Mouse (Mus musculus) lung, adult 2 months (tissue): ENCODE results near the gene Ociad2. TPM values are rescaled to one million over a fixed set of nuclear protein-coding genes. Genes with fewer than 3 reads are reported as not detected.
A peak's percentile ranks its signal among the peaks of the same experiment; 100 is the strongest.

Experiments used
- DNase-seq: peaks from one replicate; pipeline ENCODE4 v3.0.0; 2022
- H3K4me1 ChIP-seq: fragments of 200-500 bp; 2 replicates; pipeline ENCODE4 v1.6.1; 2011; ENCODE audit warnings: low read length; ENCODE audit not compliant: control insufficient read depth, insufficient read depth
- H3K4me3 ChIP-seq: fragments of 200-500 bp; replicated peaks from 2 replicates; pipeline ENCODE3; 2011; ENCODE audit warnings: low read depth, mild to moderate bottlenecking, control low read depth, low read length; ENCODE audit errors: extremely low read depth
- CTCF ChIP-seq: fragments of 200-500 bp; IDR thresholded peaks from 2 replicates; pipeline ENCODE4 v1.5.1; 2011; ENCODE audit warnings: mild to moderate bottlenecking, low read length, control low read depth; ENCODE audit not compliant: insufficient read depth
- POLR2A ChIP-seq: fragments of 200-500 bp; IDR thresholded peaks from 2 replicates; pipeline ENCODE4 v1.6.1; 2011; ENCODE audit warnings: low read depth, mild to moderate bottlenecking, control low read depth, low read length, borderline replicate concordance; ENCODE audit errors: extremely low read depth
- WGBS: fragments of 180-500 bp; shearing (Covaris S2); methylation state at CpG from one replicate; pipeline ENCODE4 v1.1.7; 2018; 5-methylcytosine and 5-hydroxymethylcytosine counted together
- polyA plus RNA-seq: library from polyadenylated mRNA; depleted of rRNA; stranded (reverse); fragments of >200 nt; gene quantifications from 2 replicates; pipeline ENCODE4 v1.2.3, GENCODE M21; 2012

Gene Ociad2
- polyA plus RNA-seq, 1 experiment: 4.3 TPM

GRCm38 (mm10) chr5:73355393-73355792, 14.6 kb upstream of the Ociad2 start:
- Histone ChIP-seq H3K4me1 (no peaks in the 10 kb centered on the region), H3K4me3 (no peak overlapping the region)
- 68% methylated on average over 5 of the region's 5 CpGs for WGBS
- no peak for DNase-seq
- TF ChIP-seq POLR2A (no peak), CTCF (no peak)

DNA sequence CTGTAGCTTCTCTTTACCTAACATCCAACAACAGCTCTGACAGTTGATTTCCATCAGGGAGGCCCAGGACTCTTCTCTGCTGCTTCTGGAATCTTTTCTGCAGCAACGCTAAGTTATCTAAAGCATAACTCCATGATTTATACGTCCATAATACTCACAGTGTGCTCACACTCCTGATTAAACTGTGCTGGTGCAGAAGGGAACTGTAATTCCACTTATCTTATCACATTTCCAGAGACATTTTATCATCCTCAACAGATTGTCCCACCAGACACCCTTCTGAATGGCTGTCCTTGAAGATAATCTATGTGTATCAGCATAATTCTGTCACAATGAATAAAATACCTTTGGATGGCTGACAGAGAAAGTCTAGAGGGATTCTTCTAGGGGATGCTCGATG, 13.2 kb upstream of the Ociad2 start:
- no peak for DNase-seq
- H3K4me3 ChIP-seq: no peak overlapping the region
- 60% methylated on average over 3 of the region's 3 CpGs for WGBS

GRCm38 (mm10) chr5:73353519-73353918, 12.7 kb upstream of the Ociad2 start:
- H3K4me1 ChIP-seq: no peaks in the 10 kb centered on the region
- H3K4me3 ChIP-seq: no peak overlapping the region
- 60% methylated on average over 7 of the region's 7 CpGs for WGBS
- no peak for DNase-seq
- TF ChIP-seq CTCF (no peak), POLR2A (no peak)

More for the DNA sequence above, 13.2 kb upstream of the Ociad2 start:
- TF ChIP-seq POLR2A: no peak
- TF ChIP-seq CTCF: no peak
- no peaks in the 10 kb centered on the region for H3K4me1 ChIP-seq

DNA sequence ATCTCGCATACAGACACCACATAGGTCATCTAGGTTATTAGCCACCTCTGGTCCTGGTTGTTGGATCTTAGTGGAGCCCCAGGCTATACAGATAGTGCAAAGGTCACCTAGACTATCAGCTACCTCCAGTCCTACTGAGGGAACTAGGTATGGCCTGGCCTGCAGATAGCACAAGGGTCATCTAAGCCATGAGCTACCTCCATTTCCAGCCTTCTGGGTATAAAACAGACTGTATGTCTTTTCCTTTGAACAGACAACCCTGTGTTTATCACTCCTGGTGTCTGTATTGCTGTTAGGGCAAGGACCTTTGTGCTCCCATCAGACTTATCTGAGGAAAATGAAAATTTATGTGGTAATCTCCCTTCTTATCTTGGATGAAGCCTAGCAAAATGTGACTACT, 11.0 kb upstream of the Ociad2 start:
- WGBS: 98% methylated on average over 1 of the region's 1 CpGs
- Histone ChIP-seq H3K4me1 (no peaks in the 10 kb centered on the region), H3K4me3 (no peak overlapping the region)
- TF ChIP-seq CTCF: no peak
- no peak for TF ChIP-seq POLR2A
- no peak for DNase-seq

DNA sequence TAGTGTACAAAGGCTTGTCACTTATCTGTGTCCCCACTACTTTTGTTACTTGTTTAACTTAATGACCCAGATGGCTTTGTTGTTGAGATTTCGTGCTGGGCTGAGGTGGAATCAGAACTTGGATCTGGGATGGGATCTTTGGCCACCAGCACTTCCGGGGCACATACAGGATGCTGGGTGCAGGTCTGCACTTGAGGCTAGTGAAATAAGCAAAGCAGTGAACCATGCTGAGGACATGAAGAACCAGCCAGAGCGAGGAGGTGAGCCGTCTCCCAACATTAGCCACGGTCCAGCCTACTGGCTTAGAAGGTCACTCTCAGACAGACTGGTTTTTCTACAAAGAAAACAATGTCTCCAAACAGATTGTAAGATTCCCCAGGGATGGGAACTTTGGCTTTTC, 8.7 kb upstream of the Ociad2 start:
- TF ChIP-seq POLR2A (no peak), CTCF (no peak)
- no peak for DNase-seq
- Histone ChIP-seq H3K4me3 (no peak overlapping the region), H3K4me1 (no peaks in the 10 kb centered on the region)
- WGBS: 64% methylated on average over 5 of the region's 5 CpGs

DNA sequence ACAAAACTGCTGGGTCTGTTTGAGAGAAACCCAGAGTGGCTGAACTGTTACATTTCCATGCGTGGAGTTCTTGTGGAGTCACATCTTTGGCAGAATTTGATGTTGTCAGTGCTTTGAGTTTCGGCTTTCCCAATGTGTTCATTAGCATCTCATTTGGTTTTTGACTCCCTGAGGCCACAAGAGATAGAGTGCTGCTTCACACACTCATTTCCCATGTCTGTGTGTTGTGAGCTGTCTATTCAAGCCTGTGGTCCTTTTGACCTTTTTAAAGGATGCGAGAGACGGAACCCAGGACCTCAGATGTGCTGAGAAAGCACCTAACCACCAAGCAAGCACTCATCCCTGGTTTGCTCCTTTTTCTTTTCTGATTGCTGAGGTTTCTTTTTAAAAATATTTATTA, 4.4 kb upstream of the Ociad2 start:
- Histone ChIP-seq H3K4me1 (no peaks in the 10 kb centered on the region), H3K4me3 (no peak overlapping the region)
- no peak for DNase-seq
- TF ChIP-seq POLR2A (no peak), CTCF (no peak)
- 88% methylated on average over 4 of the region's 4 CpGs for WGBS

- DNase-seq: no peak
- Histone ChIP-seq H3K4me1 (no peaks in the 10 kb centered on the region), H3K4me3 (no peak overlapping the region)
- TF ChIP-seq POLR2A: no peak
- TF ChIP-seq CTCF: no peak
- 62% methylated on average over 10 of the region's 10 CpGs for WGBS
Observed at GRCm38 (mm10) chr5:73344310-73344709, 3.5 kb upstream of the Ociad2 start.

- no peaks in the 10 kb centered on the region for H3K4me1 ChIP-seq
- DNase-seq: no peak
- WGBS: 83% methylated on average over 22 of the region's 22 CpGs
- no peak for TF ChIP-seq POLR2A
- TF ChIP-seq CTCF: no peak
- no peak overlapping the region for H3K4me3 ChIP-seq
Observed at GRCm38 (mm10) chr5:73342701-73343355, 2.0 kb upstream of the Ociad2 start.

DNA sequence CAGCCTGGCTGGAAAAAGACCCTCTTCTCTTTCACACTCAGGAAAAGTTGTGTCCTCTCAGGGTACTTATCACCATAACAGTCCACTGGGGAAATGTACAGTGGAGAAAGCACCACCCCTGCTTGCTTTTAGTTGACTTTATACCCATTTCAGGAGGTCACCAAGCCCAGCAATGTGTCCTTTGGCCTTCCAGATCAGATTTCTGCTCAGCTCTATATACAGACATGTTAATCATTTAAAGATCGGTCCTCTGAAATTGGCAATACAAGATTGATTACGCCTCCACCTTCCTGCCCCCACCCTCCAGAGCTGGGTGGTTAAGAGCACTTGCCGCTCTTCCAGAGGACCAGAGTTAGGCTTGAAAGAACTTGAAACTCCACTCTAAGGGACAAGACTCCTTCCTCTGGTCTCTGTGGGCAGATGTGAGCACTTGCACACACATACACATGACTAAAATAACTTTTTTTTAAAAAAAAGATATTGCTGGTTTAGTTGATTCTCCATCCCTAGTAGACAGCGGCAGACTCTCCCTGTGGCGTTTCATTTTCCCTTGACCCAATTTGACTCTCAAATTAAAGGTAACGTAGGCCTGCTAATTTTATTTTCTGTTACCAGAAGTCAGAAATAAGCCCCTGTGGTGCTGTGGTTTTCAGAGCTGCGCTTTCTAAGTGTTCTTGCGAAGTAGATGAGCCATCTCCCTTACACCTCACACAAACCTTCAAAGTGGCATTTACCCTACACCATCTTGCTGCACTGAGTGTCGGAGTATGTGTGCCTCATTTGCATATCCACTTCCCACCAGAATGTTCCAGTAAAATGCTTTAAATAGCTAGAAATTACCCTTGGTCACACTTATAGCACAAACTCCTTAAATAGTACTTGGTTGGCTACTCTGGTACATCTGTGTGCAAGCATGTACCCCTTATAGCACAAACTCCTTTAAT, 777 bp downstream of the Ociad2 start:
- no peak overlapping the region for H3K4me3 ChIP-seq
- TF ChIP-seq POLR2A (no peak), CTCF (no peak)
- 86% methylated on average over 9 of the region's 9 CpGs for WGBS
- DNase-seq: no peak
- no peaks in the 10 kb centered on the region for H3K4me1 ChIP-seq

DNA sequence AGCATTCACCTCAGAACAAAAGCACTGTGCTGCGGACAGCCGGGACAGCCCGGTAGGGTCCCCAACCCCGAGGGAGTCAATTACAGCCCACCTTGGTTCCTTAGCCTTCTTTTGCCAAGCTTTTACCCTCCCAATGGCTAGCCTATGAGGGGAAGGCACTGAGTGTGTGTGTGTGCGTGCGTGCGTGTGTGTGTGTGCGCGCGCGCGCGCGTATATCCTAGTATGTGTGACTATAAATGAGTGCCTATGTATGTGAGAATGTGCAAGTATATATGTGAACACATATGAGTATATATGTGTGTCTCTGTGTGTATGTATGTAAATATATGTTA, 2.0 kb downstream of the Ociad2 start:
- WGBS: 56% methylated on average over 14 of the region's 14 CpGs
- no peak for DNase-seq
- H3K4me1 ChIP-seq: no peaks in the 10 kb centered on the region
- H3K4me3 ChIP-seq: peak overlapping the region; percentile 48
- no peak for TF ChIP-seq POLR2A
- no peak for TF ChIP-seq CTCF
